Mouse (Mus musculus) retina, postnatal 1 day (tissue): ENCODE data around the gene Hoxc12.

Experiments used
- DNase-seq: peaks from one replicate; pipeline ENCODE4 v3.0.0-alpha.2; 2012

Hoxc12 gene

GRCm38 (mm10) chr15:102984925-102985324, 48.4 kb downstream of the Hoxc12 start:
- no peak for DNase-seq

- peak; percentile 93 for DNase-seq
Observed at GRCm38 (mm10) chr15:102987124-102987833, 50.7 kb downstream of the Hoxc12 start.

GRCm38 (mm10) chr15:102988078-102988477, 51.5 kb downstream of the Hoxc12 start:
- no peak for DNase-seq
